Mouse (Mus musculus) embryonic fibroblast, embryonic 13.5 days (primary cell): ENCODE measurements around the gene Rasl2-9. TPM values are rescaled to one million over a fixed set of nuclear protein-coding genes. Genes with fewer than 3 reads are reported as not detected.

Source experiments
- H3K27ac ChIP-seq: 2 replicates; pipeline ENCODE4 v1.5.1; 2012; ENCODE audit warnings: low read length, control low read depth, inconsistent platforms; ENCODE audit not compliant: insufficient read depth
- H3K4me1 ChIP-seq: 2 replicates; pipeline ENCODE4 v1.6.1; 2011; ENCODE audit warnings: low read length; ENCODE audit not compliant: control insufficient read depth, insufficient read depth
- H3K4me3 ChIP-seq: 2 replicates; pipeline ENCODE4 v1.5.1; 2011; ENCODE audit warnings: mild to moderate bottlenecking, control low read depth, low read length; ENCODE audit not compliant: insufficient read depth
- CTCF ChIP-seq: IDR thresholded peaks from 2 replicates; pipeline ENCODE4 v1.5.1; 2011; ENCODE audit warnings: mild to moderate bottlenecking, control low read depth, low read length, moderate library complexity, borderline replicate concordance; ENCODE audit not compliant: insufficient read depth
- POLR2A ChIP-seq: IDR thresholded peaks from 2 replicates; pipeline ENCODE4 v1.6.1; 2011; ENCODE audit warnings: low read depth, mild to moderate bottlenecking, control low read depth, low read length, moderate library complexity
- polyA plus RNA-seq: library from polyadenylated mRNA; stranded (reverse); fragments of >200 nt; gene quantifications from 2 replicates; pipeline ENCODE4 v1.2.4, GENCODE M21; 2011; ENCODE audit warnings: low read depth; ENCODE audit not compliant: missing spikeins, insufficient read length

The Rasl2-9 gene
- polyA plus RNA-seq, 1 experiment: not detected

DNA sequence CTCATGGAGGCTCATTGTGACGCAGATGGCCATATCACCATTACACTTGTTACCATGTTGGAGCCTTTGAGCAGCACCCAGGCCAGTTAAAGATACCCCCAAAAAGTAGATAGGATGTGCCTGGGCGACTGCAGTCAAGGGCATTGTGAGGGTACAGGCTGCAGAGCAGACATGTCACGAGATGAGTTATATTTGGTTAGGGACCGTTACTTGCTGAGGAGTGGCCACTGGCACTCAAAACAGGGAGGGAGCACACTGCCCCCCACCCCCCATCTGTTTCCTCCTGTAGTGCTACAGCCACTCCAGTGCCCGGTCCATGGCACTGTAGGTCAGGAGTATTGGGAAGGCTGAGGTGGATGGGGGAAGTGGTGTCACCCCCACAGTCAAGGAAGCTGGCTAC is 27.0 kb downstream of the Rasl2-9 start:
- TF ChIP-seq POLR2A: no peak
- H3K27ac ChIP-seq: no peak overlapping the region
- H3K4me3 ChIP-seq: no peak overlapping the region
- H3K4me1 ChIP-seq: no peaks in the 10 kb centered on the region

DNA sequence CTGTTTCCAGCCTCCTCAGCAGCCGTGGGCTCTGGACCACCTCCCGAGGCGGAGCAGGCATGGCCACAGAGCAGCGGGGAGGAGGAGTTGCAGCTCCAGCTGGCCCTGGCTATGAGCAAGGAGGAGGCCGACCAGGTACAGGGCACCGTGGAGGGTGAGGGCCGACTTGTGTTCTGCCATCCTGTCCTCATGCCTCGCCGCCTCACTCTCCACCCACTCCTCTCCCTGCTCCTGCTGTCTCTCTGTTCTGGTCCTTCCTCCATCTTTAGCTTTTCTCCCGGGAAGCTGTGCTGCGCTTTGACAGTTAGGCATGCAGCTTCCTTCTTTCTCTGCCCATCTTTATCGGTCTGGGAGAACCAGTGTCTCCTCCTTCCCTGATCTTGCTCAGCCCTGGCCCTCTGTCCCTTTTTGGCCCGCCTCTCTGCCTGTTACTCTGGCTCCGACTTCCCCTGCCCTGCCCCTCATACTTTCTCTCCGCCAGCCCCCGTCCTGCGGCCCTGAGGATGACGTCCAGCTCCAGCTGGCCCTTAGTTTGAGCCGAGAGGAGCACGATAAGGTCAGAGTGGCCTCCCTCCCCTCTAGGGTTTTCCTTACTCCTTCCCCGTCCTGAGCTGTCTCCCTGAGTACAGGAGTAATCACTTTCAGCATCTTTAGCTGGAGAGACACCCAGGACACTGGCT is 32.8 kb downstream of the Rasl2-9 start:
- Histone ChIP-seq H3K27ac (no peak overlapping the region), H3K4me3 (no peak overlapping the region), H3K4me1 (no peaks in the 10 kb centered on the region)
- TF ChIP-seq POLR2A (no peak), CTCF (no peak)

DNA sequence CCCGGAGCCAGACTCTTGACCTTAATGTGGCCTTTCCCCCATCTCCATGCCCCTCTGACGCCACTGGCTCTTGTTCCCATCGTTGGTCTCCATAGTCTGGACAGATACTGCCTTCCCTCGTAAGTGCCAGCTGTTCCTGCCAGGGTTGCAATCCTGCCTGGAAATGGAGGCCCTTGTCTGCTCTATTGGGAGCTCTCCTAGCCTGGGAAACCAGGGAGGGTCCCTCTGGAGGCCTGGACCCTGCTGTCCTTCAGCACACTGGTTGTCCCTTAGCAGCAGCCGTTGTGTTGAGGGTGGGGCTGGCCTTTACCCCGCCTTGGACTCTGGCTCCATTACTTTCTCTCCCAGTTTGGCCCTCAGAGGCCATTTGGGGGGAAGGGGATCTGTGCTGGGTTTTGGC is 33.4 kb downstream of the Rasl2-9 start:
- TF ChIP-seq POLR2A (no peak), CTCF (no peak)
- H3K4me1 ChIP-seq: no peaks in the 10 kb centered on the region
- no peak overlapping the region for H3K4me3 ChIP-seq
- H3K27ac ChIP-seq: no peak overlapping the region

DNA sequence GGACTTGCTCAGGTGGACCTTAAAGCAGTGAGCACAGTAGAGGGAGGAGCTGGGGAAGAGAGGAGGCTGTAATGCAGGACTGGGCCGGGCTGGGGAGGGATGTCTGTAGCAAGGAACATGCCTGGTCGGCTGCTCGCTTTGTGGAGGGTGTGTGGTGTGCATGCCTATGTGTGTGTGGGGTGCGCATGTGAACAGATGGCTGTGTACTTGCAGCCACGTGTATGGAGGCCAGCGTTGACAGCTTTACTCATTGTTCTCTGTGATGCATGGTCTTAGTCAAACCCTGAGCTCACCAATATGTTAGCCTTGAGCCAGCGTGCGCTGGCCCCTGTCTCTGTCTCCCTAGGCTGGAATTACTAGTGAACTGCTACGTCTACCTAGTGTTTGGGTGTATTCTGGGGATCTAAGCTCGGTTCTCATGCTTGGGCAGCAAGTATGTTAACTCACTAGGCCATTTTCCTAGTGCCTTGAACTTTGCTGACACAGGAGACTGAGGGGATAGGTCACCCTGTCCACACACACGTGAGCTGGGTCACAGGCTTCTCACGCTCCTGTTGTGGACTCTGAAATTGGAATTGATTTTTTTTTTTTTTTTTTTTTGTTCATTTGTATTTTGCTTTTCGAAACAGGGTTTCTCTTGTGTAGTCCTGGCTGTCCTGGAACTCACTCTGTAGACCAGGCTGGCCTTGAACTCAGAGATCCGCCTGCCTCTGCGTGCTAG is 34.6 kb downstream of the Rasl2-9 start:
- no peaks in the 10 kb centered on the region for H3K4me1 ChIP-seq
- no peak overlapping the region for H3K4me3 ChIP-seq
- no peak overlapping the region for H3K27ac ChIP-seq
- TF ChIP-seq POLR2A (no peak), CTCF (no peak)

DNA sequence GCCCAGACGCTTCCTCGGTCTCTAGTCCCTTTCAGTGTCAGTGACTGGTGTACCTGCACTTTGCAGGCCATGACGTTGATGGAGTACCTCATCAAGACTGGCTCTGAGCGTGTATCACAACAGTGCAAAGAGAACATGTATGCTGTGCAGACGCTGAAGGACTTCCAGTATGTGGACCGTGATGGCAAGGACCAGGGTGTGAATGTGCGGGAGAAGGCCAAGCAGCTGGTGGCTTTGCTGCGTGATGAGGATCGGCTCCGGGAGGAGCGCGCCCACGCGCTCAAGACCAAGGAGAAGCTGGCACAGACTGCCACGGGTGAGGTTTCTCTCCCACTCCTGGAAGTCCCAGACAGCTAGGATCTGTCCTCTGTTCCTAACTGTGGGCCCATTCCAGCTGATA is 35.9 kb downstream of the Rasl2-9 start:
- TF ChIP-seq CTCF: no peak
- no peak for TF ChIP-seq POLR2A
- Histone ChIP-seq H3K4me1 (no peaks in the 10 kb centered on the region), H3K4me3 (no peak overlapping the region), H3K27ac (no peak overlapping the region)

DNA sequence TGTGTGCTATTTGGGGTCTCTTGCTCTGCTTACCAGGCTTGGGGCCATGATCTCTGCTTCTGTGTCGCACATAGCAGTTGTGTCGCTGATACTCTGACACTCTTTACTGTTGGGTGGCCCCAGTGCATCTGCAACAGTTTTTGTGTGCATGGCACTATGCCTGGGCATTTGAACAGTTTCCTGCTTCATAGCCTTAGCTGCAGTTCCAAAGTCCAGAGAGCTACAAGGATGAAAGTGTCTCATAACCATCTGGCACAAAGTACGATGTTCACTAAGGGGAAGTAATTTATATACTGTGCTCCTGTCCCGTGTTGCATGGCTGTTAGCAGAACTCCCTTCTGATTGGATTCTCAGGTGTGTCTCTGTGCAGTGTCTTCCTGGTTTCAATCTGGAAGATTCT is 37.9 kb downstream of the Rasl2-9 start:
- Histone ChIP-seq H3K4me3 (no peak overlapping the region), H3K27ac (no peak overlapping the region), H3K4me1 (no peaks in the 10 kb centered on the region)
- TF ChIP-seq POLR2A: no peak
- no peak for TF ChIP-seq CTCF

DNA sequence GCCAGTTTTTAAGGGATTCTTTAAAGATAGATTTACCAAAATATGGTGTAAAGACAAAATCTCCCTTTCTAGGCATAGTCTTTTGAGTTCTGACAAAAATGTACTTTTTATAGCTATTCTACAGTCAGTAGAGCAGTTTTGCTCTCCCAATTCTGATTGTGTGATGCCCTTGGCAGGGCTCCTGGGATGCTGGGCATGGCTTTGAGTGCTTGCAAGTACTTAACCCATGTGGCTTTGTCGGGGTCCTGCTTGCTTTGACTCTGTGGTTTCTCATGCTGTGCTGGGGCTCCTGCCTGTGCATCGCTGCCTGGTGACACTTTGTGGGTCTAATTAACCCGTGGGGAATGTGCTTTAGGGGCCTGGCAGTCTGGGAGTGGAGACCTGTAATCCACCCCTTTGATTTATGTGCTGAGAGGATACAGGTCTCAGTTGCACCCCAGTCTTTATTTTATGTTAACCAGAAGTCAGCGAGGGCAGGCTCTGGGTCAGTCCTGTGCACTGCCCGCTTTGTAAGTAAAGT is 38.8 kb downstream of the Rasl2-9 start:
- TF ChIP-seq POLR2A: no peak
- TF ChIP-seq CTCF: no peak
- Histone ChIP-seq H3K27ac (no peak overlapping the region), H3K4me1 (peaks cover under 1% of the 10 kb centered on the region; the same call in 1 of the 2 replicates), H3K4me3 (no peak overlapping the region)

DNA sequence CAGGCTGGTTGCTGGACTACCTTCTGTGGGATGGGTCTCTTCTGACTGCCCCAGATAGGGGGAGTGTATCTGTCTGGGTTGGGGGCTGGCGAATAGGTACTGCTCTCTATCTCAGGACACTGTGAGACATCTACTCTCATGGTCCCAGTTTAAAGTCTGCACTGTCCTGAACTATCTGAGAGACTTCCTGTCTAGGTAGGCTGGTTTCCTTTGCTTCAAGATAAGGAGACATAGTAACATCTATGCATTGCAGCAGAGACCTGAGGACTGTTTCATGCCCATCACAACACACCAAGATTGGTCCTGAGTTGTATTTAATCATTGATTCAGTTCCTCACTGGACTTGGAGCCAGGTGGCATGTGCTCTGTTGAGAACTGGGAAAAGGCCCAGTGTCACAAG is 40.2 kb downstream of the Rasl2-9 start:
- Histone ChIP-seq H3K4me3 (no peak overlapping the region), H3K27ac (no peak overlapping the region), H3K4me1 (peaks cover 2% of the 10 kb centered on the region; the same call in 1 of the 2 replicates)
- TF ChIP-seq POLR2A (no peak), CTCF (no peak)

DNA sequence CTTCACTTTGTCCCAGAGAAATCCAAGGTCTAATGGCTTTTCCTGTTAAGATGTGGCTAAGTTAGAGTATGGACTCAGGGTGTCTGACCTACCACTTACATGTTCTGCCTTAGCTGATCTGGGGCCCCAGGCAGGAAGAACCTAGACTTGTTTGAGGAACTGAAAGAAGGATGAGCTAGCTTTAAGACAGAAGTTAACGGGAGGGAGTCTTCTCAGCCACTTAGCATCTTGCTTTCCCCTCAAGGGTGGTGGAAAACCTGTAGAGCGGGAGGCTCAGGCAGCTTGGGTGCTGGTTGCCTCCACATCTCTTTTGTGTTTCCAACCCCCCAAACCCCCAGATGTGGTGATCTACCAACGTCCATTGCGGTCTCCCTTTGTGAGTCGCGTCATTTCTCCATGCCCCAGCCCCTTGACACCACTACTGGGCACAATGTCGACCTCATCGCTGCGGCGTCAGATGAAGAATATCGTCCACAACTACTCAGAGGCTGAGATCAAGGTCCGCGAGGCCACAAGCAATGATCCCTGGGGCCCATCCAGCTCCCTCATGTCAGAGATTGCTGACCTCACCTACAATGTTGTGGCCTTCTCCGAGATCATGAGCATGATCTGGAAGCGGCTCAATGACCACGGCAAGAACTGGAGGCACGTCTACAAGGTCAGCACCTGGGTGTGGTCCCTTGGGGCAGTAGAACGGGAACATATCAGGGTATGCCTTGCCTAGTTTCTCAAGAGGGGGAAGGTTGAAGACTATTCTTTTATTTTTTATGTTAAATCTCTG is 42.2 kb downstream of the Rasl2-9 start:
- no peak overlapping the region for H3K27ac ChIP-seq
- no peak overlapping the region for H3K4me3 ChIP-seq
- TF ChIP-seq CTCF: no peak
- TF ChIP-seq POLR2A: no peak
- peaks cover 2% of the 10 kb centered on the region; the same call in 1 of the 2 replicates for H3K4me1 ChIP-seq

DNA sequence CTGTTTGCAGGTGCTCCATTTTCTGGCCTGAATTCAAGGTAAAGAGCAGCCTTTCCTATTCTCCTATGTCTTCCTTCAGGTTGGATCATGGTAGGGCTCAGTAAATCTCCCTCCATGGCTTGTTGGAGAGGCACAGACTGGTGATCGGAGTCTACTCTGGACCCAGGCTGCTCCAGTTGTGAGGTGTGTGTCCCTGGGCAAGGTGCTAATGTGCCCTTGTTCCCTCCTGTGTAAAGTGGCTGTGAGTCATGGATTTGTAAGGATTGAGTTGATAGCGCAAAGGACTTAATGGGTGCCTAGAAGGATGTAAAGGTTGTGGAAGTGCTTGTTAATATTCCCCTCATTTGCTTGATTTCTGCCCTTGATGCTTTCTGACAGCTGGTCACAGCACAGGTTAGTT is 43.8 kb downstream of the Rasl2-9 start:
- H3K4me3 ChIP-seq: peak overlapping the region; percentile 47; the same call in 1 of the 2 replicates
- no peak for TF ChIP-seq CTCF
- no peak for TF ChIP-seq POLR2A
- peaks cover 2% of the 10 kb centered on the region; the same call in 1 of the 2 replicates for H3K4me1 ChIP-seq
- no peak overlapping the region for H3K27ac ChIP-seq
